Mouse (Mus musculus) liver, embryonic 14.5 days (tissue): Measurements from ENCODE around the gene Tnfaip6. TPM values are rescaled to one million over a fixed set of nuclear protein-coding genes. Genes with fewer than 3 reads are reported as not detected.

Source experiments
- ATAC-seq: fragments of 200-750 bp; cut with Nextera tagmentation; 2 replicates; pipeline ENCODE4 v1.8.0; 2017; ENCODE audit warnings: moderate number of reproducible peaks, mild to moderate bottlenecking, moderate library complexity; ENCODE audit not compliant: insufficient read depth
- DNase-seq, 3 experiments: peaks; one replicate each; pipeline ENCODE4 v3.0.0-alpha.2; 2012 to 2013; ENCODE audit warnings: low read depth in 3 of 3, low spot score in 3 of 3
- H3K27ac ChIP-seq: fragments of 300-500 bp; sonication (generic); 2 replicates; pipeline ENCODE4 v1.5.1; 2014; ENCODE audit warnings: moderate library complexity, mild to moderate bottlenecking, control low read depth, inconsistent platforms
- H3K27me3 ChIP-seq: fragments of 300-500 bp; sonication (generic); 2 replicates; pipeline ENCODE4 v1.6.1; 2014; ENCODE audit warnings: mild to moderate bottlenecking, low read length, moderate library complexity; ENCODE audit not compliant: control insufficient read depth, insufficient read depth
- H3K36me3 ChIP-seq: fragments of 300-500 bp; sonication (generic); replicated peaks from 2 replicates; pipeline ENCODE4 v1.6.1; 2014; ENCODE audit warnings: low read depth; ENCODE audit not compliant: control insufficient read depth, insufficient read depth
- H3K4me1 ChIP-seq, 2 experiments: fragments of 200-500 bp in 1 of 2; fragments of 300-500 bp in 1 of 2; sonication (generic) in 1 of 2; replicated peaks; 2 replicates each; pipeline ENCODE4 v1.6.1; 2012 to 2014; ENCODE audit warnings: antibody characterized with exemption in 1 of 2, inconsistent platforms in 1 of 2, low read length in 1 of 2; ENCODE audit not compliant: control insufficient read depth in 2 of 2, insufficient read depth in 2 of 2
- H3K4me2 ChIP-seq: fragments of 300-500 bp; sonication (generic); 2 replicates; pipeline ENCODE4 v1.6.1; 2014; ENCODE audit warnings: low read depth, mild to moderate bottlenecking, control low read depth, moderate library complexity
- H3K4me3 ChIP-seq, 2 experiments: fragments of 200-500 bp in 1 of 2; fragments of 300-500 bp in 1 of 2; sonication (generic) in 1 of 2; 2 replicates each; pipeline ENCODE4 v1.5.1; 2012 to 2014; ENCODE audit warnings: low read depth in 2 of 2, low read length in 2 of 2, mild to moderate bottlenecking in 2 of 2, control low read depth in 1 of 2, inconsistent platforms in 1 of 2, moderate library complexity in 1 of 2; ENCODE audit not compliant: insufficient read depth in 1 of 2
- H3K9ac ChIP-seq: fragments of 300-500 bp; sonication (generic); replicated peaks from 2 replicates; pipeline ENCODE4 v1.6.1; 2014; ENCODE audit warnings: mild to moderate bottlenecking, control low read depth, moderate library complexity
- H3K9me3 ChIP-seq: fragments of 300-500 bp; sonication (generic); 2 replicates; pipeline ENCODE4 v1.6.1; 2016; ENCODE audit warnings: low read length, mixed read lengths; ENCODE audit not compliant: control insufficient read depth
- CTCF ChIP-seq: IDR thresholded peaks from 2 replicates; pipeline ENCODE4 v1.5.1; 2016; ENCODE audit warnings: antibody characterized with exemption, low read depth, control low read depth
- EP300 ChIP-seq: IDR thresholded peaks from 2 replicates; pipeline ENCODE4 v1.6.1; 2016; ENCODE audit warnings: antibody characterized with exemption, low read depth
- WGBS: fragments of 180-500 bp; shearing (Covaris S2); extraction: QIAGEN DNeasy Blood & Tissue Kit; methylation state at CpG from one replicate; pipeline ENCODE4 v1.1.7; 2014; ENCODE audit not compliant: insufficient replicate concordance; 5-methylcytosine and 5-hydroxymethylcytosine counted together
- polyA plus RNA-seq, 2 experiments: library from polyadenylated mRNA; depleted of rRNA in 1 of 2; stranded (reverse) in 1 of 2; unstranded in 1 of 2; fragments of >200 nt; fragmentation: Nextera tagmentation in 1 of 2; extraction: Ambion mirVana in 1 of 2; gene quantifications; 2 replicates each; pipeline versions ENCODE4 v1.2.1 to v1.2.3; 2012 to 2014

Gene Tnfaip6
- polyA plus RNA-seq, 2 experiments: 0.09 TPM; not detected in 1

- Histone ChIP-seq H3K4me2 (no peak overlapping the region), H3K27me3 (peaks cover 11% of the 10 kb centered on the region), H3K27ac (no peak overlapping the region), H3K36me3 (no peaks in the 10 kb centered on the region), H3K9ac (no peak overlapping the region), H3K4me1 (no peaks in the 10 kb centered on the region), H3K9me3 (no peaks in the 10 kb centered on the region), H3K4me3 (no peak overlapping the region)
- WGBS: 42% methylated on average over 5 of the region's 5 CpGs
- ATAC-seq (no peak), DNase-seq (no peak)
- TF ChIP-seq EP300: no peak
- no peak for TF ChIP-seq CTCF
Observed at GRCm38 (mm10) chr2:52038558-52038957, 749 bp downstream of the Tnfaip6 start.

GRCm38 (mm10) chr2:52039083-52039801 lies 1.4 kb downstream of the Tnfaip6 start:
- H3K9me3 ChIP-seq: no peaks in the 10 kb centered on the region
- no peak overlapping the region for H3K4me2 ChIP-seq
- 58% methylated on average over 8 of the region's 8 CpGs for WGBS
- H3K9ac ChIP-seq: no peak overlapping the region
- no peak for TF ChIP-seq CTCF
- TF ChIP-seq EP300: no peak
- no peaks in the 10 kb centered on the region for H3K4me1 ChIP-seq
- H3K27ac ChIP-seq: no peak overlapping the region
- ATAC-seq (no peak), DNase-seq (no peak)
- H3K36me3 ChIP-seq: no peaks in the 10 kb centered on the region
- H3K4me3 ChIP-seq: no peak overlapping the region
- H3K27me3 ChIP-seq: peaks cover 11% of the 10 kb centered on the region

- no peaks in the 10 kb centered on the region for H3K4me1 ChIP-seq
- DNase-seq: no peak
- WGBS: 61% methylated on average over 3 of the region's 3 CpGs
Observed at GRCm38 (mm10) chr2:52042132-52042531, 4.3 kb downstream of the Tnfaip6 start.

GRCm38 (mm10) chr2:52042714-52043113 lies 4.9 kb downstream of the Tnfaip6 start:
- ATAC-seq (no peak), DNase-seq (no peak)
- Histone ChIP-seq H3K9ac (no peak overlapping the region), H3K9me3 (no peaks in the 10 kb centered on the region), H3K4me1 (no peaks in the 10 kb centered on the region), H3K4me3 (no peak overlapping the region), H3K4me2 (no peak overlapping the region), H3K27ac (no peak overlapping the region), H3K27me3 (peaks cover 7% of the 10 kb centered on the region), H3K36me3 (no peaks in the 10 kb centered on the region)
- 55% methylated on average over 5 of the region's 5 CpGs for WGBS
- no peak for TF ChIP-seq CTCF
- TF ChIP-seq EP300: no peak

More at GRCm38 (mm10) chr2:52042132-52042531, 4.3 kb downstream of the Tnfaip6 start:
- no peak for ATAC-seq
- Histone ChIP-seq H3K9me3 (no peaks in the 10 kb centered on the region), H3K4me3 (no peak overlapping the region), H3K4me2 (no peak overlapping the region), H3K9ac (no peak overlapping the region), H3K27me3 (peaks cover 10% of the 10 kb centered on the region), H3K36me3 (no peaks in the 10 kb centered on the region), H3K27ac (no peak overlapping the region)
- TF ChIP-seq EP300: no peak
- no peak for TF ChIP-seq CTCF

GRCm38 (mm10) chr2:52043485-52043884 lies 5.7 kb downstream of the Tnfaip6 start:
- DNase-seq (no peak), ATAC-seq (no peak)
- no peak overlapping the region for H3K4me2 ChIP-seq
- H3K27ac ChIP-seq: no peak overlapping the region
- TF ChIP-seq CTCF (no peak), EP300 (no peak)
- no peaks in the 10 kb centered on the region for H3K4me1 ChIP-seq
- H3K4me3 ChIP-seq: no peak overlapping the region
- H3K9ac ChIP-seq: no peak overlapping the region
- H3K27me3 ChIP-seq: 0 out of 2 replicates have a peak, but pooled peaks cover 1% of the 10 kb centered on the region
- 78% methylated on average over 11 of the region's 11 CpGs for WGBS
- no peaks in the 10 kb centered on the region for H3K9me3 ChIP-seq
- no peaks in the 10 kb centered on the region for H3K36me3 ChIP-seq
